Mouse (Mus musculus) left cerebral cortex, adult 8-10 months (tissue): ENCODE results near the gene Med14. TPM values are rescaled to one million over a fixed set of nuclear protein-coding genes. Genes with fewer than 3 reads are reported as not detected.

ENCODE experiments used
- DNase-seq, 2 experiments: peaks; one replicate each; pipeline ENCODE4 v3.0.0; 2022; ENCODE audit warnings: low spot score in 2 of 2
- total RNA-seq, 4 experiments: library from RNA; stranded (reverse); gene quantifications; 2 replicates each; pipeline ENCODE4 v1.2.4; 2022

The Med14 gene
- total RNA-seq, 4 experiments from 2014 or later: 58.3 to 70.0 (median 69.1) TPM

DNA sequence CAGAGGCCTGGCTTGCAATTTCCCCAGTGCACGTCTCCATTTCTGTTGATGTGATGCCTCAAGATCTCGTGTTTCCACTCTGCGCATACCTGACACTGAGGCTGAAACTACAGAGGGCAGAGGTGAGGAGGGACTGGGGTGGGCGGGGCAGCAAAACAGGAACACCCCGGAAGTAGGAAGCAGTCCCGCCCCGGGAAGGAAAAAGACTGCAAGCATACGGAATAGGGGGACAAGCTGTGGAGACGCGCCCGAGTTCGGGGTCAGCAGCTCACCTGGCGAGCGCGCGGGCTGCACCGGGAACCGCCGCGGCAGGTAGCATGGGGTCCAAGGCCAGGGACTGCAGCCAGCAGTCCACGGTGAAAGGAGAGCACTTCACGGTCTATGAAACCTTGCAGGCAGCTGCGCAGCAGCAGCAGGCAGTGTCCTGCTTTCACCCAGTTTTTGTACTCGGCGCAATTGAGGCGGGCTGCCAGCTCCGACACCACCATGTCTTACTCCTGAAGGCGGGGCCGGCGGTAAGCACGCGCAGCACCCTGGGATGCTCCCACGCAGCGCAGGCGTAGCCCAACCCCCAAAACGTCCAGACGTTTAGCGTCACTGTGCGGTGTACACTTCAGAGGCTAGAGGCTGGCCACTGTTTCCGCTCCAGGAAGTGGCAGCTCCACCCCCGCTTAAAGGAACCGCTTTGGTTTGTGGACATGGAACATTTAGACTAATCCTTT lies 88.7 kb downstream of the Med14 start, which contains the start of gene 1810030O07Rik:
1810030O07Rik (minus strand) TSS at position 615 of the 722 bp plus-strand sequence.
- peak; percentile 66 to 93 for DNase-seq

DNA sequence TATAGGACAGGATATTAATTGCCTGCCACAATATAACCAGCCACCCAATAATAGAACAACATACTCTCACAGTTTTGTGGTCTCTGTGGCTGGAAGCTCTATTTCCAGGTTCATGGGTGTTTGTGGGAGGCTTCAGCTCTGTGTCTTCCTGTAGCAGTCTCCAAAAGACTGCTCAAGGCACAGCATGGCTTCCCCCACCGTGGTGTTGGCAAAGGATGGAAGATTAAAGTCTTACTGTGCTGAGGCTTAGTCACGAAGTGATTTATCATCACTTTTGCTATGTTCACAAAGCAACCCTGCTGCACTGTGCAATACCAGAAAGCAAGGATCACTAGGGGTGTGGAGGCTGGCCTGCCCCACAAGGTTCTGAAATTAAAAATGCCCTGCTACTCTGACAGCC lies 108.0 kb downstream of the Med14 start:
- peak in 1 of 2 experiments; percentile 26 for DNase-seq

DNA sequence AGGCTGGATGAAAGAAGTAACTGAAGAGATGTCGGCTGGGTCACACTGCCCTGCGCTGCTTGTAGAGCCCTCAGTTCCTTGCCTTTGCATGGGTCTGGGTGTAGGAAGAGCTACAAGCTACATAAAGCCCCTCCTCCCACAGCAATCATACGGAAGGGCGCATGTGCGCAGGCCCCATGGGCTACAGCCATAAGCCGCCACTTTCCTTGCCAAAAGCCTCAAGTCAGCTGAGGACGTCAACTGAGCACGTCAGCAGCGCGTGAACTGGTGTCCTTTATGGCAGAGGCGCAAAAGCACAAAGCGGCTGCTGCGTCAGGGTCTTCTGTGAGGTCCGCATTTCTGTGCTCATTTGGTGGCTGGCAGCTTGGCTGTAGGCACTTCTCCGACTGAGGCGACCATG lies 110.0 kb downstream of the Med14 start:
- no peak for DNase-seq

DNA sequence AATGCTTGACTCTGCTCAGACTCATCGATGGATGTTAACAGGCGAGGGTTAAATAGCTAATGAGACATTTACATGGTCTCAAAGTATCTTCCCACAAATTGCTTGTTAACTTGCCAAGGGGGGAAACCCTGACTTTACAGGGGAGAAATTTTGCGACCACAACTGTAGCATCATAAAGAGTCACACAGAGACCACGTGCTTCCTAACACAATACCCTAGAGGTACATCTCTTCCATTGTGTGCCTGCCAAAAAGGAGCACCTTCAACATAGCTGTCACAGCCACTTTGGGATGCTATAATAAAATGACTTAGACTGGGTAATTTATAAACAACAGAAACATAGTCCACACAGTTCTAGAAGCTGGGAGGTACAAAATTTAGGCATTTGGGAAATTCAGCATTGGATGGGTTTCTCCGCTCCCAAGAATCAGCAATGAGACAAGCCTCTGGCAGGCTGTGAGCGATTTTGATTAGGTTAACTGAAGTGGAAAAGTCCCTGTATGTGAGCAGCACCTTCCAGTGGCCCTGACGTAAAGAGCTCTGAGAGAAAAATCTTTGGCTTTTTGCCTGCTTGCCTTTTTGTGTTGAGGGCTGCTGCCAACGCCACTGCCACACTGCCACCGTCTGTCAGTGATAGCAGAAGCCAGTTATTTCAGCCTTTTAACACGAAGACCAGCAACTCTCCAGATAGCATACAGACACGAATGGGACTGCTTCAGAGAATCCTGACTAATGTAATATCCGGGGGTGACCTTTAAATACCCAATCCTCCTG lies 116.2 kb downstream of the Med14 start:
- DNase-seq: no peak

DNA sequence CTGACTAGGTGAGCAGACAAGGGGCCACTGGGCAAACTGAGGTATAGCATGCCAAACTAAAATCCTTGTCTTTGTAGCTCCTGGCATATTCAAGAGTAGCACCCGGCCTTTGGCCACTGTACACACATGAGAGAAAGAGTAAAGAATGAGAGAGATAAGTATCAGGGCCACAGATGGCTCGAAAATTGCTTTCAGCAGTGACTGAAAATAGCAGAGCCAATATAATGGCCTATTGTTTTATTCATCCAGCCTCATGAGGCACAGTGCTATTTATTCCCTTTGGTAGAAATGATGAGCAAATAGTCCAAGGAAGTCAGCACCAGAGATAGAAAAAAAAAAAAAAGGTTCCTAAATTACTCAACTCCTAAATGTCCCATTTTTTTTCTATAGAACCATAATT lies 116.9 kb downstream of the Med14 start:
- DNase-seq: no peak

Other genes starting within 250 kb of the Med14 start
- gene Atp6ap2, start 174.3 kb downstream of the Med14 start, total RNA-seq: 100 to 1,000 TPM; 206 to 228 (median 213) TPM
- gene 1810030O07Rik, start 88.4 kb downstream of the Med14 start, total RNA-seq: 10 to 100 TPM; 14.9 to 18.9 (median 16.9) TPM